Mouse (Mus musculus): ENCODE data around the gene Fam214a.

Gene Fam214a

GRCm38 (mm10) chr9:75035944-75036343 is 83.3 kb downstream of the Fam214a start:
- no peak for DNase-seq

GRCm38 (mm10) chr9:75037451-75038356 is 85.0 kb downstream of the Fam214a start, which contains the start of gene Arpp19:
Arpp19 (plus strand) TSS chr9:75037614.
- peak; percentile 90 for DNase-seq

DNA sequence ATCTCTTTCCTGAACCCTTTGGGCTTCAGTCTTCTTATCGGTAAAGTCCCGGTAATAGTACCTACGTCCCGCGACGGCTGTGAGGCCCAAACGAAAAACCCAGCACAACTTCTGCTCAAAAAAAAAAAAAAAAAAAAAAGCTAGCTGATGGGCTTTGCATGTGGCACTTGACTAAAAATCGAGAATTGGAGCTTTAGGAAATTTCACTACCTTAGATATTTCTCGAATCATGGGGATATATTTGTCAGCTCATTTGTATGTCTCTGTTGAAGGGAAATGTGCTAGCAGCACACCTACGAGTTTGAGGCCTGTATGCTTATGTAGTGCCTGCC is 85.6 kb downstream of the Fam214a start:
- no peak for DNase-seq

DNA sequence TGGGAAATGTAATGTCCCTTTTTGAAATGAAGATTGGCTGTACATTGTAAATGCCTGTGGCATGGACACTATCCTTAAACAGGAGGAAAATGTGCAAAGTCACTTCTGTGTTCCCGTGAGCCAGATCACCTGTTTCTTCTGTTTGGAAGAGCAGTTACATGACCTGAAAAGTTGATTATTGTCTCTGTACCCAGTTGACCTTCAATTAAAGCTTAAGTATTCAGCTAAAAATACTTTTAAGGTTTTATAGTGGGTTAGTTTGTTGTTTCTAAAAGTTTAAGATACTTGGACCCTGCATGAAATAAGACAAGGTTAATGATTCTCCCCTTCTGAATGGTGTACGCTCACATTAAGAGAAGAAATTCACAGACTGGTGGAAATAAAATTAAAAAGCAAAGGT is 87.9 kb downstream of the Fam214a start:
- DNase-seq: no peak

- DNase-seq: no peak
These were observed 89.3 kb downstream of the Fam214a start for GRCm38 (mm10) chr9:75041840-75042525.

GRCm38 (mm10) chr9:75043191-75043590 is 90.5 kb downstream of the Fam214a start:
- no peak for DNase-seq

DNA sequence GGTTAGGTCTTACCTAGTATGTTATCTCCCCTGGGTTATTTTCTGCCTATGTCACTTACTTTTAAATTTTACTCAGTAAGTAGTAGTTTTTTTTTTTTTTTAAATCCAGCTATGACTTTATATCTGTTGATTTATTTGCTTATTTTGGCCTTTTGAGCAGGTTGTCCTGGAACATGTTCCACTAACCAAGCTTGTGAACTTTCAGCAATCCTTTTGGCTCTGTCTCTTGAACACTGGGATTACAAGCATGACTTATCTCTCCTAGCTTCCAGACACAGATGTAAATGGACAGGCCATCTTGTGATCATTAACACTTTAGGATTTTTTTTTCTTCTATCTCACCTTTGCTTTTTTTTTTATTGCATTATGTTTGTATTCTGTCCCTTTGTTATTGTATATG is 94.4 kb downstream of the Fam214a start:
- DNase-seq: no peak

DNA sequence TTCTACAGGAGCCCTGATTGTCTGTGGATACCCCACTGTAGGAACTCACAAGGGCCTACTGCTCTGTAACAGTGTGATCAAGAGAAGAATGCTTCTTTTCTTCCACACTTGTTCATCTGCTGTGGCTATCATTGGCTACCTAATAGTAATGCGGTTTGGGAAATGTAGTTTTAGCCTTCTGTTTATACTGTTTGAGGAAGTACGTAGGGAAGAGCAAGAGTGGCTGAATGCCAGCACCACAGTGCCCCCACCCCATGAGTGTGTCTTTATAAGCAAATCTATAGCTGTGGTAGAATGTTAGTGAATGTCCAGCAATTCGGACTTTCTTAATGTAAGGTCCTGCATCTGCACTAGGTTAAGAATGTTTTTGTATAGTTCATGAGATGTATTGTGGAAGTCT is 96.4 kb downstream of the Fam214a start:
- DNase-seq: peak; percentile 71

DNA sequence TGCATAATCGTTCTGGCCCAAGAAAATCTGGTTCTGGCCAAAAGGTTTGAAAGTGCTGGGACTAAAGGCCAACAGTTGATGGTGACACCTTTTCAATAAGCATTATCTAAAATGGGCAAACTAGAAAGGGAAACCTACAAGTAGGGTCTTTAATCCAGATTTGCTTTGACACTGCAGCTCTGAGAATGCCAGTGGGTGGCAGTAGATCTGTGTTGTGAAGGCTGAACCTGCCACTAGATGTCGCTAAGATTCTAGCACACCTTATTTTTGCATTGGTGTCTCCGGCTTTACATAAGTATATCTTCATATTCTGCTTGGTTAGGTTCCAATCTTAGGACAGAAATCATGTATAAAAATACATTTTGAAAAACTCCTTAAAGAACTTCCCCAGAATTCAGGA is 97.3 kb downstream of the Fam214a start:
- DNase-seq: peak; percentile 91

DNA sequence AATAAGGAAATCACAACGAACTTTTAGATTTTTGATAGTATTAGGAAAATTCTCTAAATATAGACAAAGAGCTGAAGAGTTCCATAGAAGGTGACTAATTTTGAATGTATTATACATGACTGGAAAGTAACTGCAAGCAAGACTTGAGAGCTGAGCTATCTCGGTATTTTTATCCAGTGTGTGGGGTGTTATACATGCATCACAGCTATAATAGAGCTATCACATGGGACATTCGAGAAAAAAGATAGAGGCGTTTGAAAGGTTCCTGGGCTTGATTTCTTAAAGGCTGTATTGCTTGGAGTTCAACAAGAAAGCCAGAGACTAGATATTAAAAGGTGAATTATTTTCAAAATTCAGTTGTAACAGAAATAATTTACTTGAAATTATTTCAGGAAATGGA is 99.2 kb downstream of the Fam214a start:
- no peak for DNase-seq

- DNase-seq: no peak
These were observed 102.4 kb downstream of the Fam214a start for GRCm38 (mm10) chr9:75055046-75055445.

DNA sequence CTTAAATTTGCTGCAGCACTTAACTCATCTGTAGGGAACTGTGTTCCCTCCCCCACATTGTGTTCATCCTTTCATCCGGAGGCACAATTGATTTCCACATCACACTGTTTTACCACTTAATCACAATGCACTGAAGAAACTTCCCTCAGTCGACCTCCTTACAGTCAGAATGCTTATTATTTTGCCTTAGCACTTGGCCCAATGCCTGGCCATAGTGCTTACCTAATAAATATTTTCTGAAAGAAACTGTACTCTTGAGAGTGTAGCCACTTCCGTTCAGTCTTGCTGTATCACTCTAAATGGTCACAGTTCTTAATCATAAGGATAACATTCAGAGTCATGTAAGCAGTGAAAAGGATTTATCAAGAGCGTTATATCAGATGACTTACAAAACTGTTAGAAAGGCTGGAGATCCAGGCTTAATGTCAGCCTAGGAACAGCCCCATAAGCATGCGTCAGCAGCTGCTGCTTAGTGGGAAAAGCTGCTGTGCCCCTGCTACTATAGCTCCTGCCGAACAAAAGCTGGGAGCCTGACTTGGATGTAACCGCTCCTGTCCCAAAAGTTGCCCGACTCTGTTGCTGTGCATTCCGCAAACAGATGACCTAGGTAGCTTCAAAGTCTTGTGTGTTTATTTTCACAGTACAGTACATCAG is 112.1 kb downstream of the Fam214a start:
- peak; percentile 15 for DNase-seq

DNA sequence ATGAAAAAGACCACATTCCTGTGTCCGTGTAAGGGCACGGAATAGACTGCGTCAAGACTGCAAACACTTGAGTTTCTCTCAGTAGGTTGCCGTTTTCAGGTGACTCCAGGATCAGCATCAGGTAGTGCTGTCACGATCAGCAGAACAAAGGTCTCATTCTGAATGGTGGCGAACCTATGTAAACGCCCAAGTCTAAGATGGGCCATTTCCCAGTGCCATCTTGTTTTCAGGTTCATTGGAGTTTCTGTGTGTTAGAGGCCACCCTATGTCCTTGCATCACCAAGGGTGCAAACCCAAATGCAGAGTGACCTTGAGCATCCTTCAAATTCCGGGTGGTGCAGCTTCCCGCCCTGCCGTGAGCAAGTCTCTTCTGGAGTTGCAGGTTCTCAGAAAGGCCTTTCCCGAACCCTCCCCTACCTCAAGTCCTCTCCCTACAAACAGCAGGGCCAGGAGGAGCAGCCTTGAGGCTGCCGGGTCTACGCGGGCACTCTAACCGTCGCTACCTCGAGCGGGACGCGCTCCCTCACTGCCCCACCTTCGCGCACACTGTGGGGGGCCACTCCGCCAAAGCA is 117.9 kb downstream of the Fam214a start, which contains the start of gene Myo5a:
Gene Myo5a (plus strand): TSS at position 559 of the 572 bp plus-strand sequence.
- DNase-seq: no peak

DNA sequence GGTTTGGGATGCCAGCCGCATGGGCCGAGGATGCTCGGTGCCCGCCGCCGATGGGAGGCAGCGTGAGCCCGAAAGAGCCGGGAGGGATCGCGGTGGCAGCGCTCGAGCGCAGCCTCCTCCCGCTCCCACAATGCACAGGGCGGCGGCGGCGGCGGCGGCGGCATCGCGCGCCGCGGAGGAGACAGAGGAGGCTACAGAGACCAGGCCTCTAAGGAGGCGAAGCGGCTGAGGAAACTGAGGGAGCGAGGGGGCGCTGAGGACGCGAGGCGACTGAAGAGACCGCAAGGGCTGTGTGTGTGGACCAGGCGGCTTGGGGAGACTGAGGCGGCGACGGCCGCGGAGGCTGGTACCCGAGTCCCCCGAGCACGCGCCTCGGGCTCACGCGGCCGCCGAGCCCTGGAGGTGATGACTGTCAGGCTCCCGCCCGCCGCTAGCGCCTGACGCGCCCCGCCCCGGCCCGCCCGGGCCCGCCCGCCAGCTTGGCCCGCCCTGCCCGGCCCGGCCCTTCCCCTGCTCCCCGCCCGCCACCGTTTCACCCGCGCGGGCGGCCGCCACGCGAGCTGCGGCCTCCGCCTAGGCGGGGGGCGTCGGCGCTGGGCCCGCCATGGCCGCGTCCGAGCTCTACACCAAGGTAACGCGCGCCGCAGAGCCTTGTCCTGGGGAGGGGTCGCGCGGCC is 118.5 kb downstream of the Fam214a start:
- peak; percentile 75 for DNase-seq

- peak; percentile 33 for DNase-seq
These were observed 119.1 kb downstream of the Fam214a start for GRCm38 (mm10) chr9:75071706-75072192.

DNA sequence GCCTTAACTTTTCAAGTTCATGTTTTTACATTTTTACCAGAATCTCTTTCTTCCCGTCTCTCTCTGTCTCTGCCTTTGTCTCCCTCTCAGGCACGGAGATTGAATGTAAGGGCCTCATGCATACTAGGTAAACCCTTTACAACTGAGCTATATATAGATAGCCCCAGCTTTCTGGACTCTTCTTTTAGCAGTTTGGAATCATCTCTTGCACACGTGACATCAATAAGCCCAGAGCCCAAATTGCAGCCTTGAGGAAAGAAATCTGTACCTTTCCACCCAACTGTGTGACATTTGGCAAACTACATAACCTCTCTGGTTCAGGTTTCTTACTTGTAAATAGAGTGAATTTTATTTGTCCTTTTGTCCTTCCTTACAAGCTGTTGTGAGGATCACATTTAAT is 119.7 kb downstream of the Fam214a start:
- no peak for DNase-seq

DNA sequence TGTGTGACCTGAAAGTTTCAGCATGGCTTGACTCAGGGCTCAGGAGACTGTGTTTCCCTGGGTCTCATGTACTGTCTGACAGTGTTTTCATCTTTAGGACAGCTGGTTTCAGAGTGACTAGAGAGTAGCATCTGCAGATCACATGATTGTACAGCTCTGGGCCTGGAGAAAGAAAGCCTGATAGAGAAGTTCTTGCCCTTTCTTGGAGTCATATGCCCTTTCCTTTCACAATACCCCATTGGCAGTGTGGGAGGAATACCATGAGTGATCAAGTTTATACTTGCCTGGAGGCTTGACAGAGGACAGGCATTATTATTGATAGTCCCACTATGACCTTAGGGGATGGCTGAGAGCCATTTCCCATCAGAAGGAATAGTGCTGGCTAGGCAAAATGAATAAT is 124.5 kb downstream of the Fam214a start:
- peak; percentile 11 for DNase-seq
